Mouse (Mus musculus) ES-E14 (cell line): Measurements from ENCODE around the gene Pla1a.

Experiments
- HCFC1 ChIP-seq: IDR thresholded peaks from 2 replicates; pipeline ENCODE4 v1.6.1; 2012; ENCODE audit warnings: low read length, inconsistent platforms, borderline replicate concordance; ENCODE audit not compliant: insufficient read depth
- MAFK ChIP-seq: IDR thresholded peaks from 2 replicates; pipeline ENCODE4 v1.6.1; 2014; ENCODE audit warnings: mild to moderate bottlenecking, low read depth, low read length, inconsistent platforms; ENCODE audit not compliant: insufficient read depth
- ZNF384 ChIP-seq: IDR thresholded peaks from 2 replicates; pipeline ENCODE4 v1.6.1; 2012; ENCODE audit warnings: low read depth, low read length, inconsistent platforms

DNA sequence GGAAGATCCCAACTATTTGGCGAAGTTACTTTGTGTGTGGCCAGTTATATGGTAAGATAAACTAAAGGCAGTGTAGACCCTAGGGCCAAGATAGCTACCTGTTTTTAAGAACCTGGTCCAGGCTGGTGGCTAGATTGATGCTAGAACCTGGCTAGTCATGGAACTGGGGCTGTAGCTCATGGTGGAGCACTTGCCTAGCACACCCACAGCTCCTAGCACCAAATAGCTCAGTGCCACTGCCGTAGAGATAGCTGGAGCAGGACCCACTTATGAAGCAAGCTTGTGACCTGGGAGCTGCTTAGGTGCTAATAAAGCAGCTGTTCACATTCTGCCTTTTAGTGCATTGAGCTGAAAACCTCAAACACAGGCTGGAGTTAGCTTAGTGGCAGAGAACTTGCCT is 79.3 kb downstream of the Pla1a start:
- no peak for TF ChIP-seq MAFK
- TF ChIP-seq ZNF384, result no peak
- TF ChIP-seq HCFC1, result no peak
